Mouse (Mus musculus): Measurements from ENCODE around the gene Tas2r135. TPM values are rescaled to one million over a fixed set of nuclear protein-coding genes. Genes with fewer than 3 reads are reported as not detected.

The Tas2r135 gene
- total and polyA plus RNA-seq, 2 experiments = 0.28 TPM; not detected in 1

- Histone ChIP-seq H3K4me1 (ENCODE audit: control insufficient read depth, insufficient read depth, low read length) (peaks cover 20% of the 10 kb centered on the region), H3K27ac (replicated peaks; ENCODE audit: insufficient read depth, low read depth, low read length) (peak overlapping the region; percentile 67), H3K36me3 (ENCODE audit: control insufficient read depth, insufficient read depth, low read length) (peaks cover 2% of the 10 kb centered on the region; the same call in 1 of the 2 replicates), H3K27me3 (ENCODE audit: control insufficient read depth, insufficient read depth, low read length) (no peaks in the 10 kb centered on the region), H3K4me3 (ENCODE audit: insufficient read depth, low read depth, low read length) (peak overlapping the region; percentile 67), H3K9ac (ENCODE audit: low read depth, low read length) (peak overlapping the region; percentile 75), H3K79me2 (ENCODE audit: control insufficient read depth, insufficient read depth, low read length) (peaks cover 7% of the 10 kb centered on the region; the same call in 1 of the 2 replicates)
- no peak for DNase-seq (ENCODE audit: extremely low read depth, low read depth, low spot score)
- TF ChIP-seq POLR2A (IDR thresholded peaks at IDR 0.05; ENCODE audit: extremely low read depth, insufficient read depth, low read length) (no peak), CTCF (IDR thresholded peaks at IDR 0.05; ENCODE audit: low read depth, low read length) (no peak)
- 35% methylated on average over 3 of the region's 3 CpGs for WGBS
Observed at GRCm38 (mm10) chr6:42372001-42372400, 33.2 kb upstream of the Tas2r135 start.

- Histone ChIP-seq H3K79me2 (ENCODE audit: control insufficient read depth, insufficient read depth, low read length) (peaks cover 7% of the 10 kb centered on the region; the same call in 1 of the 2 replicates), H3K27ac (replicated peaks; ENCODE audit: insufficient read depth, low read depth, low read length) (peak overlapping the region; percentile 67), H3K9ac (ENCODE audit: low read depth, low read length) (peak overlapping the region; percentile 75), H3K27me3 (ENCODE audit: control insufficient read depth, insufficient read depth, low read length) (no peaks in the 10 kb centered on the region), H3K4me1 (ENCODE audit: control insufficient read depth, insufficient read depth, low read length) (peaks cover 20% of the 10 kb centered on the region), H3K36me3 (ENCODE audit: control insufficient read depth, insufficient read depth, low read length) (no peaks in the 10 kb centered on the region), H3K4me3 (ENCODE audit: insufficient read depth, low read depth, low read length) (peak overlapping the region; percentile 67)
- no peak for TF ChIP-seq POLR2A (IDR thresholded peaks at IDR 0.05; ENCODE audit: extremely low read depth, insufficient read depth, low read length)
- no peak for TF ChIP-seq CTCF (IDR thresholded peaks at IDR 0.05; ENCODE audit: low read depth, low read length)
- DNase-seq (ENCODE audit: extremely low read depth, low read depth, low spot score) = no peak
- WGBS = 16% methylated on average over 9 of the region's 9 CpGs
Observed at GRCm38 (mm10) chr6:42372421-42372815, 32.8 kb upstream of the Tas2r135 start.

- peak; percentile 91 for DNase-seq (ENCODE audit: extremely low read depth, low read depth, low spot score)
- Histone ChIP-seq H3K4me1 (ENCODE audit: control insufficient read depth, insufficient read depth, low read length) (peaks cover 20% of the 10 kb centered on the region), H3K79me2 (ENCODE audit: control insufficient read depth, insufficient read depth, low read length) (peaks cover 7% of the 10 kb centered on the region; the same call in 1 of the 2 replicates), H3K27me3 (ENCODE audit: control insufficient read depth, insufficient read depth, low read length) (no peaks in the 10 kb centered on the region), H3K4me3 (ENCODE audit: insufficient read depth, low read depth, low read length) (peak within 1 kb of the TSS; percentile 90), H3K27ac (replicated peaks; ENCODE audit: insufficient read depth, low read depth, low read length) (peak within 1 kb of the TSS; percentile 99), H3K36me3 (ENCODE audit: control insufficient read depth, insufficient read depth, low read length) (no peaks in the 10 kb centered on the region), H3K9ac (ENCODE audit: low read depth, low read length) (peak within 1 kb of the TSS; percentile 98)
- 0 out of 2 replicates have a peak, but pooled peaks have one; percentile 62 for TF ChIP-seq POLR2A (IDR thresholded peaks at IDR 0.05; ENCODE audit: extremely low read depth, insufficient read depth, low read length)
- peak; percentile 37; the same call in 1 of the 2 replicates for TF ChIP-seq CTCF (IDR thresholded peaks at IDR 0.05; ENCODE audit: low read depth, low read length)
- WGBS = 2% methylated on average over 36 of the region's 36 CpGs
Observed at GRCm38 (mm10) chr6:42372816-42373547, 32.3 kb upstream of the Tas2r135 start, which contains the start of gene Epha1. Gene Epha1 (minus strand): TSS chr6:42373268.

- H3K27ac ChIP-seq (replicated peaks; ENCODE audit: insufficient read depth, low read depth, low read length) = 0 out of 2 replicates have a peak overlapping the region, but pooled peaks have one; percentile 7
Observed at GRCm38 (mm10) chr6:42373669-42374430, 31.4 kb upstream of the Tas2r135 start.

GRCm38 (mm10) chr6:42374701-42375100 is 30.5 kb upstream of the Tas2r135 start:
- H3K36me3 ChIP-seq (ENCODE audit: control insufficient read depth, insufficient read depth, low read length) = no peaks in the 10 kb centered on the region
- H3K4me1 ChIP-seq (ENCODE audit: control insufficient read depth, insufficient read depth, low read length) = peaks cover 20% of the 10 kb centered on the region
- TF ChIP-seq CTCF (IDR thresholded peaks at IDR 0.05; ENCODE audit: low read depth, low read length) (no peak), POLR2A (IDR thresholded peaks at IDR 0.05; ENCODE audit: extremely low read depth, insufficient read depth, low read length) (no peak)
- H3K27ac ChIP-seq (replicated peaks; ENCODE audit: insufficient read depth, low read depth, low read length) = no peak overlapping the region
- WGBS = 47% methylated on average over 4 of the region's 4 CpGs
- no peaks in the 10 kb centered on the region for H3K27me3 ChIP-seq (ENCODE audit: control insufficient read depth, insufficient read depth, low read length)
- H3K4me3 ChIP-seq (ENCODE audit: insufficient read depth, low read depth, low read length) = no peak overlapping the region
- peaks cover 7% of the 10 kb centered on the region; the same call in 1 of the 2 replicates for H3K79me2 ChIP-seq (ENCODE audit: control insufficient read depth, insufficient read depth, low read length)
- no peak for DNase-seq (ENCODE audit: extremely low read depth, low read depth, low spot score)
- H3K9ac ChIP-seq (ENCODE audit: low read depth, low read length) = no peak overlapping the region

More at GRCm38 (mm10) chr6:42373669-42374430, 31.4 kb upstream of the Tas2r135 start:
- peaks cover 7% of the 10 kb centered on the region; the same call in 1 of the 2 replicates for H3K79me2 ChIP-seq (ENCODE audit: control insufficient read depth, insufficient read depth, low read length)
- H3K36me3 ChIP-seq (ENCODE audit: control insufficient read depth, insufficient read depth, low read length) = no peaks in the 10 kb centered on the region
- H3K9ac ChIP-seq (ENCODE audit: low read depth, low read length) = no peak overlapping the region; the same call in 1 of the 2 replicates
- WGBS = 45% methylated on average over 7 of the region's 7 CpGs
- DNase-seq (ENCODE audit: extremely low read depth, low read depth, low spot score) = peak; percentile 64
- H3K4me3 ChIP-seq (ENCODE audit: insufficient read depth, low read depth, low read length) = no peak overlapping the region
- H3K4me1 ChIP-seq (ENCODE audit: control insufficient read depth, insufficient read depth, low read length) = peaks cover 20% of the 10 kb centered on the region
- TF ChIP-seq CTCF (IDR thresholded peaks at IDR 0.05; ENCODE audit: low read depth, low read length) = no peak
- TF ChIP-seq POLR2A (IDR thresholded peaks at IDR 0.05; ENCODE audit: extremely low read depth, insufficient read depth, low read length) = no peak
- H3K27me3 ChIP-seq (ENCODE audit: control insufficient read depth, insufficient read depth, low read length) = no peaks in the 10 kb centered on the region
